Mouse (Mus musculus): ENCODE measurements at regions not wholly inside any gene's neighbourhood (a gene's known extent, or its start where the extent isn't known, plus 50 kb on each side); places are given as distances from the start of the nearest gene placed in this dataset.

GRCm38 (mm10) chr7:145050729-145051128 is 111.0 kb upstream of the Ccnd1 start:
- no peaks in the 10 kb centered on the region for H3K36me3 ChIP-seq (ENCODE audit: insufficient read depth, low read length)
- DNase-seq (ENCODE audit: low spot score) = no peak
- H3K9ac ChIP-seq (replicated peaks; ENCODE audit: low read length) = no peak overlapping the region
- no peak overlapping the region for H3K4me2 ChIP-seq (ENCODE audit: low read depth, low read length)
- no peaks in the 10 kb centered on the region for H3K4me1 ChIP-seq (ENCODE audit: insufficient read depth, low read length)
- no peaks in the 10 kb centered on the region for H3K9me3 ChIP-seq (ENCODE audit: low read length)
- no peak for TF ChIP-seq CTCF (IDR thresholded peaks at IDR 0.05; ENCODE audit: low read depth)
- no peak overlapping the region for H3K27ac ChIP-seq
- H3K4me3 ChIP-seq (ENCODE audit: low read length) = no peak overlapping the region
- WGBS = 92% methylated on average over 3 of the region's 3 CpGs
- H3K27me3 ChIP-seq (ENCODE audit: insufficient read depth, low read length) = no peaks in the 10 kb centered on the region
- no peak for ATAC-seq

- TF ChIP-seq CTCF (IDR thresholded peaks at IDR 0.05; ENCODE audit: low read depth) = no peak
- Histone ChIP-seq H3K9ac (replicated peaks; ENCODE audit: low read length) (no peak overlapping the region), H3K27me3 (ENCODE audit: insufficient read depth, low read length) (no peaks in the 10 kb centered on the region), H3K4me2 (ENCODE audit: low read depth, low read length) (no peak overlapping the region), H3K4me3 (ENCODE audit: low read length) (no peak overlapping the region), H3K36me3 (ENCODE audit: insufficient read depth, low read length) (no peaks in the 10 kb centered on the region), H3K27ac (no peak overlapping the region), H3K9me3 (ENCODE audit: low read length) (no peaks in the 10 kb centered on the region), H3K4me1 (ENCODE audit: insufficient read depth, low read length) (no peaks in the 10 kb centered on the region)
- ATAC-seq (no peak), DNase-seq (ENCODE audit: low spot score) (no peak)
- WGBS = 83% methylated on average over 5 of the region's 5 CpGs
Measured at GRCm38 (mm10) chr7:145048481-145048877, 108.8 kb upstream of the Ccnd1 start.

- TF ChIP-seq CTCF (IDR thresholded peaks at IDR 0.05; ENCODE audit: low read depth) = no peak
- H3K4me2 ChIP-seq (ENCODE audit: low read depth, low read length) = no peak overlapping the region
- H3K9ac ChIP-seq (replicated peaks; ENCODE audit: low read length) = no peak overlapping the region
- no peak overlapping the region for H3K27ac ChIP-seq
- H3K4me1 ChIP-seq (ENCODE audit: insufficient read depth, low read length) = no peaks in the 10 kb centered on the region
- WGBS = 73% methylated on average over 7 of the region's 7 CpGs
- no peak overlapping the region for H3K4me3 ChIP-seq (ENCODE audit: low read length)
- no peak for DNase-seq (ENCODE audit: low spot score)
- H3K9me3 ChIP-seq (ENCODE audit: low read length) = no peaks in the 10 kb centered on the region
- no peaks in the 10 kb centered on the region for H3K27me3 ChIP-seq (ENCODE audit: insufficient read depth, low read length)
- ATAC-seq = no peak
- H3K36me3 ChIP-seq (ENCODE audit: insufficient read depth, low read length) = no peaks in the 10 kb centered on the region
Measured at GRCm38 (mm10) chr7:145047771-145048480, 108.2 kb upstream of the Ccnd1 start.

GRCm38 (mm10) chr7:145045230-145045629 is 105.5 kb upstream of the Ccnd1 start:
- TF ChIP-seq CTCF (IDR thresholded peaks at IDR 0.05; ENCODE audit: low read depth) = no peak
- WGBS = 83% methylated on average over 1 of the region's 1 CpGs
- Histone ChIP-seq H3K36me3 (ENCODE audit: insufficient read depth, low read length) (no peaks in the 10 kb centered on the region), H3K27me3 (ENCODE audit: insufficient read depth, low read length) (no peaks in the 10 kb centered on the region), H3K4me2 (ENCODE audit: low read depth, low read length) (no peak overlapping the region), H3K9me3 (ENCODE audit: low read length) (no peaks in the 10 kb centered on the region), H3K4me3 (ENCODE audit: low read length) (no peak overlapping the region), H3K4me1 (ENCODE audit: insufficient read depth, low read length) (no peaks in the 10 kb centered on the region), H3K9ac (replicated peaks; ENCODE audit: low read length) (no peak overlapping the region), H3K27ac (no peak overlapping the region)
- DNase-seq (ENCODE audit: low spot score) (no peak), ATAC-seq (no peak)

- no peak overlapping the region for H3K27ac ChIP-seq
- 71% methylated on average over 7 of the region's 7 CpGs for WGBS
- no peaks in the 10 kb centered on the region for H3K4me1 ChIP-seq (ENCODE audit: insufficient read depth, low read length)
- no peaks in the 10 kb centered on the region for H3K9me3 ChIP-seq (ENCODE audit: low read length)
- H3K27me3 ChIP-seq (ENCODE audit: insufficient read depth, low read length) = no peaks in the 10 kb centered on the region
- no peak overlapping the region for H3K9ac ChIP-seq (replicated peaks; ENCODE audit: low read length)
- H3K4me2 ChIP-seq (ENCODE audit: low read depth, low read length) = no peak overlapping the region
- ATAC-seq (no peak), DNase-seq (ENCODE audit: low spot score) (no peak)
- H3K4me3 ChIP-seq (ENCODE audit: low read length) = no peak overlapping the region
- no peak for TF ChIP-seq CTCF (IDR thresholded peaks at IDR 0.05; ENCODE audit: low read depth)
- H3K36me3 ChIP-seq (ENCODE audit: insufficient read depth, low read length) = no peaks in the 10 kb centered on the region
Measured at GRCm38 (mm10) chr7:145043455-145044149, 103.9 kb upstream of the Ccnd1 start.

- no peaks in the 10 kb centered on the region for H3K4me1 ChIP-seq (ENCODE audit: insufficient read depth, low read length)
- H3K9ac ChIP-seq (replicated peaks; ENCODE audit: low read length) = no peak overlapping the region
- no peak overlapping the region for H3K4me3 ChIP-seq (ENCODE audit: low read length)
- H3K9me3 ChIP-seq (ENCODE audit: low read length) = no peaks in the 10 kb centered on the region
- WGBS = 84% methylated on average over 8 of the region's 8 CpGs
- no peak for ATAC-seq
- no peaks in the 10 kb centered on the region for H3K36me3 ChIP-seq (ENCODE audit: insufficient read depth, low read length)
- no peak overlapping the region for H3K27ac ChIP-seq
- no peak overlapping the region for H3K4me2 ChIP-seq (ENCODE audit: low read depth, low read length)
- DNase-seq (ENCODE audit: low spot score) = no peak
- H3K27me3 ChIP-seq (ENCODE audit: insufficient read depth, low read length) = no peaks in the 10 kb centered on the region
- no peak for TF ChIP-seq CTCF (IDR thresholded peaks at IDR 0.05; ENCODE audit: low read depth)
Measured at GRCm38 (mm10) chr7:145040871-145041270, 101.1 kb upstream of the Ccnd1 start.

- Histone ChIP-seq H3K27me3 (ENCODE audit: insufficient read depth, low read length) (no peaks in the 10 kb centered on the region), H3K4me2 (ENCODE audit: low read depth, low read length) (no peak overlapping the region), H3K4me3 (ENCODE audit: low read length) (no peak overlapping the region), H3K4me1 (ENCODE audit: insufficient read depth, low read length) (no peaks in the 10 kb centered on the region), H3K9me3 (ENCODE audit: low read length) (no peaks in the 10 kb centered on the region), H3K36me3 (ENCODE audit: insufficient read depth, low read length) (no peaks in the 10 kb centered on the region), H3K27ac (no peak overlapping the region), H3K9ac (replicated peaks; ENCODE audit: low read length) (no peak overlapping the region)
- ATAC-seq = no peak
- DNase-seq (ENCODE audit: low spot score) = no peak
- 50% methylated on average over 1 of the region's 1 CpGs for WGBS
- no peak for TF ChIP-seq CTCF (IDR thresholded peaks at IDR 0.05; ENCODE audit: low read depth)
Measured at GRCm38 (mm10) chr7:145034385-145034784, 94.7 kb upstream of the Ccnd1 start.
